Mouse (Mus musculus): ENCODE results near the gene Hes1. TPM values are rescaled to one million over a fixed set of nuclear protein-coding genes. Genes with fewer than 3 reads are reported as not detected.

The Hes1 gene
- polyA plus RNA-seq, 1 experiment: not detected

DNA sequence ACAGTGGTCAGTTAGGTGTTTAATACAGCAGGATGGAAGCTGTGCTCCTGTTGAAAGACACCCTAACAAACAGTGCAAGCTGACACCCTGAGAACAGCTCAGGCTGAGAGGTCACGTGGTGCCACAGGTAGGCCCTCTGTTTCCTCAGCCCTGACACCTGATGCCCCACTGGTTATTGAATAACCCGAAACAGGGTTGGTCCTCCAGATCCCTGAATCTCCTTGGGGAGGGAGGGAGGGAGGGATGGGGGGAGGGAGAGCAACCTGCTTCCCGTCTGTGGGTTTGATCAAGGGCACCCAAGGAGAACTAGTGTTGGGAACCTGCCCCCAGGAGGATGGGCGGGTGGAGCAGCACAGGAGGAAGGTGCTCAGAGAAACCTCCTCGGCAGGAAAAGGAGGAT lies 18.6 kb upstream of the Hes1 start:
- Histone ChIP-seq H3K4me3 (ENCODE audit: insufficient read depth, low read depth, low read length) (no peak overlapping the region), H3K27ac (ENCODE audit: insufficient read depth, low read depth, low read length) (no peak overlapping the region), H3K4me1 (ENCODE audit: control insufficient read depth, insufficient read depth, low read length) (no peaks in the 10 kb centered on the region)
- TF ChIP-seq POLR2A (IDR thresholded peaks at IDR 0.05; ENCODE audit: insufficient read depth, low read depth, low read length) (no peak), CTCF (IDR thresholded peaks at IDR 0.05; ENCODE audit: insufficient read depth, low read depth, low read length) (no peak)
- WGBS: 78% methylated on average over 5 of the region's 5 CpGs

- TF ChIP-seq CTCF (IDR thresholded peaks at IDR 0.05; ENCODE audit: insufficient read depth, low read depth, low read length) (no peak), POLR2A (IDR thresholded peaks at IDR 0.05; ENCODE audit: insufficient read depth, low read depth, low read length) (no peak)
- WGBS: 95% methylated on average over 7 of the region's 7 CpGs
- no peak overlapping the region for H3K27ac ChIP-seq (ENCODE audit: insufficient read depth, low read depth, low read length)
- no peak overlapping the region for H3K4me3 ChIP-seq (ENCODE audit: insufficient read depth, low read depth, low read length)
- no peaks in the 10 kb centered on the region for H3K4me1 ChIP-seq (ENCODE audit: control insufficient read depth, insufficient read depth, low read length)
Observed at GRCm38 (mm10) chr16:30047010-30047409, 17.2 kb upstream of the Hes1 start.

- whole genome bisulfite sequencing: 68% methylated on average over 11 of the region's 11 CpGs
- H3K27ac ChIP-seq (ENCODE audit: insufficient read depth, low read depth, low read length): no peak overlapping the region
- TF ChIP-seq POLR2A (IDR thresholded peaks at IDR 0.05; ENCODE audit: insufficient read depth, low read depth, low read length) (no peak), CTCF (IDR thresholded peaks at IDR 0.05; ENCODE audit: insufficient read depth, low read depth, low read length) (no peak)
- H3K4me3 ChIP-seq (ENCODE audit: insufficient read depth, low read depth, low read length): no peak overlapping the region
- H3K4me1 ChIP-seq (ENCODE audit: control insufficient read depth, insufficient read depth, low read length): no peaks in the 10 kb centered on the region
Observed at GRCm38 (mm10) chr16:30047421-30047831, 16.8 kb upstream of the Hes1 start.

DNA sequence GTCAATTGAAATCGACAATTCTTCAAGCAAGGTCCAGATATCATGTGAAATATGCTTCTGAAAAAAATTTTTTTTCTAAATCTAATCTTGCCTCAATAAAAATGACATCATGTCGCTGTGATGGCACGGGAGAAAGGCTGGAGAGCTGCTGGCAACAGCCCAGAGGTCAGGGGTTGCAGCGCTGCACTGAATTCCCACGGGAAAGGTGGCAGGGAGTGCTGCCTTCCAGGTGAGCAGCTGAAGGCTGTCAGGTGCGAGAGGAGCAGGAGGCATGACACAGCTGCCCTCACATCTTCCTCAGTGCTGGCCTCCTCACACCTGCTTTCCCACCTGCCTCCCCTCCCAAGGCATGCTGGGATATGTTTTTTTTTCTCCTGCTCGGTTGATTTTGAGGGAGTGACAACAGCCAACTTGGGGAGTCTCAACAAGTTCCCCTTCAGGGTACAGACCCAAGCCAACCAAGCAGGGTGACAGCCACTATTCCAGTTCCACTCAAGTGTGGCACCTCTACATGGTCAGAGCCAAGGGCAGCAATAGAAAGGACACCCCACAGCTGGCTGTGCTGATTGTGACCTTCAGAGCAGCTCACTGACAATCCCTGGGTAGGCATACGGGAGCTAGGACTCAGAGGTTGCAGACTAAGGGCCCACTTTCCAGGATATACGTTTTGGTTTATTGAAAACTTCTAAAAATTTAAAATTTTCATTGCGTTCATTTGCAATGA lies 13.3 kb upstream of the Hes1 start:
- TF ChIP-seq CTCF (IDR thresholded peaks at IDR 0.05; ENCODE audit: insufficient read depth, low read depth, low read length): no peak
- Histone ChIP-seq H3K4me1 (ENCODE audit: control insufficient read depth, insufficient read depth, low read length) (no peaks in the 10 kb centered on the region), H3K4me3 (ENCODE audit: insufficient read depth, low read depth, low read length) (no peak overlapping the region), H3K27ac (ENCODE audit: insufficient read depth, low read depth, low read length) (no peak overlapping the region)
- 83% methylated on average over 10 of the region's 10 CpGs for WGBS

- Histone ChIP-seq H3K4me1 (ENCODE audit: control insufficient read depth, insufficient read depth, low read length) (no peaks in the 10 kb centered on the region), H3K27ac (ENCODE audit: insufficient read depth, low read depth, low read length) (no peak overlapping the region), H3K4me3 (ENCODE audit: insufficient read depth, low read depth, low read length) (no peak overlapping the region)
- TF ChIP-seq CTCF (IDR thresholded peaks at IDR 0.05; ENCODE audit: insufficient read depth, low read depth, low read length) (no peak), POLR2A (IDR thresholded peaks at IDR 0.05; ENCODE audit: insufficient read depth, low read depth, low read length) (no peak)
- WGBS: 87% methylated on average over 2 of the region's 2 CpGs
Observed at GRCm38 (mm10) chr16:30052271-30052670, 11.9 kb upstream of the Hes1 start.

DNA sequence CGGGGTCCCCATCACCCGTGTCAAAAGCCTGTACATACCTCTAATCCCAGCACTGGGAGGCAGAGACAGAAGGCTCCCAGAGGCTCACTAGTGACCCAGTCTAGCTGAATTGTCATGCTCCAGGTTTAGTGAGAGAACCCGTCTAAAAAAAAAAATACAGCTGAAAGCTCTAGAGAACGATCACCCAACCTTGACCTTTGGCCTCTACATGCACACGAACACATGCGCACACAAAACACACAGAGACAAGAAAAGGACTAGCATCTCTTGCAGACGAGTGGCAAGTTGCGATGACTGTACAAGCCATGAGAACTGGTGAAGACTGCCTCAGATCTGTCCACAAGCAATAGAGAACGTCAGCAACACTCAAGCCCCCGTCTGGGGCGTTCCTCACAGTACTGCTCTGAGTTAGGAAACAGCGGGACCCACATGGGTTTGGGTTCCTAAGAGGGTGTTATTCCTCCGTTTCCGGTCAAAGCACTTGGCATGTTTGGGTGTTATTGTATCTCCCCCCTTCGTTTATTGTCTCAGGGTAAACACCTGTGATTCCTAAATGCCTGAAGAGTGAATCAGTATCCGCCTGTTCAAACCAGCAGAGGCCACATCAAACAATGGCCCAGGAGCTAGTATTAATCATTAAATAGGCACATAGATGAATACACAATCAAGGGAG lies 11.2 kb upstream of the Hes1 start:
- TF ChIP-seq CTCF (IDR thresholded peaks at IDR 0.05; ENCODE audit: insufficient read depth, low read depth, low read length) (no peak), POLR2A (IDR thresholded peaks at IDR 0.05; ENCODE audit: insufficient read depth, low read depth, low read length) (no peak)
- Histone ChIP-seq H3K27ac (ENCODE audit: insufficient read depth, low read depth, low read length) (no peak overlapping the region), H3K4me3 (ENCODE audit: insufficient read depth, low read depth, low read length) (no peak overlapping the region), H3K4me1 (ENCODE audit: control insufficient read depth, insufficient read depth, low read length) (no peaks in the 10 kb centered on the region)
- 84% methylated on average over 16 of the region's 16 CpGs for WGBS

DNA sequence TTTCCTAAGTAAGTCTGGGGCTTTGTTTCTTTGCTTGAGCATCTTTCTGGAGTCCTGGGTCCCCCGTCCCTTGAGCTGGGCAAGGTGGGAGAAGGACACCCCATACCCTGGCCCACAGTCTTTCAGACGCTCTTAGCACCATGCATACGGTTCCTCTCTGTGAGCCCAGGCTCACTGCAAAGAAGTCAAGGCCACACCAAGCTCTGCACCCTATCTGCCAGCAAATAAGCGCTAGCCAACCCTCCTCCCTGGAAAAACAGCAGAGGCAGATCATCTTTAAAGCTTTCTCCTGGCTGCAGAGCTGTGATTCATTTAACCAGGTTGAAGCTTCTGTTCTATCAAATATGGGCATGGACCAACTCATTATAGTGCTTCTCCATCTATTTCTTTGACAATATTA lies 9.6 kb upstream of the Hes1 start:
- Histone ChIP-seq H3K27ac (ENCODE audit: insufficient read depth, low read depth, low read length) (no peak overlapping the region), H3K4me1 (ENCODE audit: control insufficient read depth, insufficient read depth, low read length) (peaks cover 5% of the 10 kb centered on the region), H3K4me3 (ENCODE audit: insufficient read depth, low read depth, low read length) (no peak overlapping the region)
- 94% methylated on average over 4 of the region's 4 CpGs for WGBS
- TF ChIP-seq CTCF (IDR thresholded peaks at IDR 0.05; ENCODE audit: insufficient read depth, low read depth, low read length) (no peak), POLR2A (IDR thresholded peaks at IDR 0.05; ENCODE audit: insufficient read depth, low read depth, low read length) (no peak)

- Histone ChIP-seq H3K27ac (ENCODE audit: insufficient read depth, low read depth, low read length) (no peak overlapping the region), H3K4me3 (ENCODE audit: insufficient read depth, low read depth, low read length) (no peak overlapping the region), H3K4me1 (ENCODE audit: control insufficient read depth, insufficient read depth, low read length) (peaks cover 8% of the 10 kb centered on the region)
- WGBS: 90% methylated on average over 10 of the region's 10 CpGs
- no peak for TF ChIP-seq CTCF (IDR thresholded peaks at IDR 0.05; ENCODE audit: insufficient read depth, low read depth, low read length)
- no peak for TF ChIP-seq POLR2A (IDR thresholded peaks at IDR 0.05; ENCODE audit: insufficient read depth, low read depth, low read length)
Observed at GRCm38 (mm10) chr16:30055361-30055889, 8.8 kb upstream of the Hes1 start.

DNA sequence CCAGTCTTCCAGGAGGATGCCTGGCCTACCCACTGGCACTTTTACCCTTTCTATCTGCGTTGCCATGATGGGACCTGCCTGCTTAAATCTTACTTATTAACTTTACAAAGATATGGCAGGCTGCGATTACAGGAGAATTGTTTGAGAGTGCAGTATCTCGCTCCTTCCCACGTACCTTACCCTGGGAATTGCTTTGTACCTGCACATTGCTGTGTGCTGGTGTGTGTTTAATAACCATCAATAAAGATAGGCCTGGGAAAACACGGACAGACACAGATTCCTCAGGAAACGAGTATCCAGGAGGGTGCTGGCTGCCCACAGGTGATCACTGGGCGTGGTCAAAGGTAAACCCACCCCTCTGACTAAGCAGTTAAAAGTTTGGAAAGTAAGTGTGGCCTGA lies 8.3 kb upstream of the Hes1 start:
- TF ChIP-seq POLR2A (IDR thresholded peaks at IDR 0.05; ENCODE audit: insufficient read depth, low read depth, low read length) (no peak), CTCF (IDR thresholded peaks at IDR 0.05; ENCODE audit: insufficient read depth, low read depth, low read length) (no peak)
- WGBS: 90% methylated on average over 7 of the region's 7 CpGs
- H3K27ac ChIP-seq (ENCODE audit: insufficient read depth, low read depth, low read length): no peak overlapping the region
- no peak overlapping the region for H3K4me3 ChIP-seq (ENCODE audit: insufficient read depth, low read depth, low read length)
- H3K4me1 ChIP-seq (ENCODE audit: control insufficient read depth, insufficient read depth, low read length): peaks cover 9% of the 10 kb centered on the region
